Mouse (Mus musculus) forebrain, embryonic 10.5 days (tissue): ENCODE results near the gene Fbxo22. TPM values are rescaled to one million over a fixed set of nuclear protein-coding genes. Genes with fewer than 3 reads are reported as not detected.

Experiments
- DNase-seq: peaks from one replicate; pipeline ENCODE4 v3.0.0-alpha.2; 2017; ENCODE audit warnings: low spot score; ENCODE audit errors: extremely low spot score
- H3K27ac ChIP-seq: fragments of 300-500 bp; sonication (generic); 2 replicates; pipeline ENCODE4 v1.5.1; 2016; ENCODE audit warnings: mild to moderate bottlenecking
- H3K27me3 ChIP-seq: fragments of 300-500 bp; sonication (generic); 2 replicates; pipeline ENCODE4 v1.6.1; 2016; ENCODE audit warnings: mild to moderate bottlenecking; ENCODE audit not compliant: poor library complexity, severe bottlenecking
- H3K36me3 ChIP-seq: fragments of 300-500 bp; sonication (generic); replicated peaks from 2 replicates; pipeline ENCODE4 v1.6.1; 2016; ENCODE audit warnings: mild to moderate bottlenecking, moderate library complexity
- H3K4me1 ChIP-seq: fragments of 300-500 bp; sonication (generic); 2 replicates; pipeline ENCODE4 v1.6.1; 2016
- H3K4me3 ChIP-seq: fragments of 300-500 bp; sonication (generic); 2 replicates; pipeline ENCODE4 v1.5.1; 2016; ENCODE audit warnings: mild to moderate bottlenecking, moderate library complexity
- H3K9me3 ChIP-seq: fragments of 300-500 bp; sonication (generic); 2 replicates; pipeline ENCODE4 v1.6.1; 2016; ENCODE audit warnings: mild to moderate bottlenecking, moderate library complexity
- WGBS: fragments of 180-500 bp; shearing (Covaris S2); methylation state at CpG from one replicate; pipeline ENCODE4 v1.1.7; 2016; 5-methylcytosine and 5-hydroxymethylcytosine counted together
- polyA plus RNA-seq: library from polyadenylated mRNA; unstranded; fragments of >200 nt; fragmentation: Nextera tagmentation; extraction: Ambion mirVana; gene quantifications from 2 replicates; pipeline ENCODE4 v1.2.1, GENCODE M21; 2016

Fbxo22 gene
- 79.6 and 83.0 TPM in 2 replicates for polyA plus RNA-seq

DNA sequence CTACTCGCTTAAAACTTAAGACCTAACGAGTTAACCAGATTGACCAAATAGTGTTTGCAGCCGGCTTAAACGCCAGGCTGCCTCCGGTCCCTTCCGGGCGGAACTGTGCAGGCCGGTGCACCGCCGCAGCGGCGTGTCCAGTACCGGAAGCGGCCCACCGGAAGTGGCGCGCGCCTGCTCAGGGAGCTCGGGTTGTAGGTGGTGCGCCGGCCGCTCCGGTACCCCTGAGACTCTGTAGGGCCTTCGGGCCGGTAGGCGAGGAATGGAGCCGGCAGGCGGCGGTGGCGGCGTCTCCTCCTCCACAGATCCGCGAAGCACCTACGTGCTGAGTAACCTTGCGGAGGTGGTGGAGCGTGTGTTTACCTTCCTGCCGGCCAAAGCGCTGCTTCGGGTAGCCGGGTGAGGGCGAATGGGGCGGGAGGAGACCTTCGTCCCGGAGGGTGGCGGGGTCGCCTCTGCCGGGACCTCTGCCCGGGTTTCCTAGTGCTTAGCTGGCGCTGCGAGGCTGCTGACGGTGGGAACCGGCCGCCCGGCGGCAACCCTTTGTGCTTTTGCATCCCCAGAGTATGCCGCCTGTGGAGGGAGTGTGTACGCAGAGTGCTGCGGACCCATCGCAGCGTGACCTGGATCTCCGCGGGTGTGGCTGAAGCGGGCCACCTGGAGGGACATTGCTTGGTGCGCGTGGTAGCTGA, at the start of gene Fbxo22:
Gene Fbxo22 (plus strand): TSS at position 136 of the 692 bp plus-strand sequence.
- Histone ChIP-seq H3K36me3 (peaks cover 42% of the 10 kb centered on the region), H3K4me3 (peak within 1 kb of the TSS; percentile 93), H3K27me3 (no peaks in the 10 kb centered on the region), H3K4me1 (peaks cover 30% of the 10 kb centered on the region), H3K27ac (peak within 1 kb of the TSS; percentile 95), H3K9me3 (no peaks in the 10 kb centered on the region)
- under 1% methylated on average over 65 of the region's 65 CpGs for WGBS
- DNase-seq, result peak; percentile 87

DNA sequence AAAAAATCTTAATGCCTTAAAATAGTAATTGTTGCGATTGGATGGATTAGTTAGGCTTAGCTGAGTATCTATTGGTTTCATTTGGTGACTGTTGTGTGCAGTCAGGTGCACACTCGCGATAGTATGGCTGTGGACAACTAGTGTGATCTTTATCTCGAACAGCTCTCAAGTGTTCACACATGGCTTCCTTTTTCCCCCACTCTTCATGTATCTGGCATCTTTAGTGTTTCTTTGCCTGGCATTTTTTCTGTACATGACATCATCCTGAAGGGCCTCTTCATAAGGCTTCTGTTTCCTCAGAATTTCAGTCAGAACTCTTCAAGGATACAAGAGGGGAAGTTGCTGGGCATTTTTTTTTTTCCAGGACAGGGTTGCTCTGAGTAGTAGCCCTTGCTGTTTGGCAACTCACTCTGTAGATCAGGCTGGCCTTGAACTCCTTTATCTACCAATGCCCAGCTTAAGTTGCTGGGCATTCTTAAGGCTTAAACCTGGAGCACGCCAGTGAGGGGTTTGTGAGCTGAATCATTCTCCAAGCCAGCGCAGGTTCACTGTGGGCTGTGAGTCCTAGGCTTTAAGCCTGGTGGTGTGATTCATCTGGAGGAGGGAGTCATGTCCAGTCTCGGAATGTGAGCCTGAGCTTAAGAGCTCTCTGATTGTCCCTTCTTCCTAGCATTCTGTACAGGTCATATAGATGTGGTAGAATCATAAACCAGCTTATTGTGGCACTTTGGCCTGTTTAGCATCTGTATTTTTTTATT, 37.9 kb upstream of the Fbxo22 start:
- no peak for DNase-seq
- Histone ChIP-seq H3K27me3 (no peaks in the 10 kb centered on the region), H3K36me3 (peaks cover 43% of the 10 kb centered on the region), H3K4me1 (peaks cover 13% of the 10 kb centered on the region; the same call in 1 of the 2 replicates), H3K27ac (no peak overlapping the region), H3K9me3 (no peaks in the 10 kb centered on the region), H3K4me3 (no peak overlapping the region)
- 88% methylated on average over 7 of the region's 7 CpGs for WGBS

DNA sequence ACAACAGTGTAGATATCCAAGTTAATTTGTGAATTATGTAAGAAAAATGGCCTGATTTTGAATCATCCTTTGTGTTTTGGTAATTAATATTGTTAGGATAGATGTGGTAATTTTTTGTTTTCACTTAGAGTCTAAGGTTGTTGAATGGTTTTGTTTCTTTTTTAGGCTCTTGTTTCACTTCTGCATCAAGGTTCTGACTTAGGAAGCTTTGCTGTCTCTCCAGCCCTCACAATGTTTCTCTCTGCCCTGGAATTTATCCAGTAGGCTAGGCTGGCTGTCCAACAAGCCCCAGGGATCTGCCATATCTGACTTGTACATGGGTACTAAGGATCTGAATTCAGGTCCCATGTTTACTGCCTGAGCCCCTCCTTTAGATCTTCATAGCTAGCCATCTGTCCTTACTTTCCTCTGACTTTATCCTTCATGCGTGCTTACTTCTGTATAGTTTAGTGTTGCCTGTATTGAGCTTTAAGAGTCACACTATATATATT, 36.5 kb upstream of the Fbxo22 start:
- no peaks in the 10 kb centered on the region for H3K27me3 ChIP-seq

DNA sequence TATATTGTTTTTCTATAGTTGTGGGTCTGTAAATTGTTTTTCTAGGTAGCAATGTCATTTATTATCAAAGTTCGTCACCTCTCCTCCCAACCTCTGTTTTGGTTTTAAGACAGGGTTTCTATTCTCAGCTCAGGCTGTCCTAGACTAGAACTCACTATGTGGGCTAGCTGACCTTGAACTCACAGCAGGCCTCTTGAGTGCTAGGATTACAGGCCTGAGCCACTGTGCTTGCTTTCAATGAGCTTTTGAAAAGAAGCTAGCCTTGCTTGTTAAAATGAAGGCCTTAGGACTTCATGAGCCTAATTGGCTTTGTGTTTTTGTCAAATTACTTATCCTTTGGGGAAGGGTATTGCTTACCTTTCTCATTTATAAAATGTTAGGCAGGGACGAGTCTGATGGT, 34.5 kb upstream of the Fbxo22 start:
- WGBS, result 67% methylated on average over 2 of the region's 2 CpGs
- Histone ChIP-seq H3K4me3 (no peak overlapping the region), H3K9me3 (no peaks in the 10 kb centered on the region), H3K27ac (no peak overlapping the region), H3K36me3 (peaks cover 27% of the 10 kb centered on the region), H3K4me1 (peaks cover 13% of the 10 kb centered on the region; the same call in 1 of the 2 replicates), H3K27me3 (no peaks in the 10 kb centered on the region)
- DNase-seq, result no peak

More for the DNA sequence above, 36.5 kb upstream of the Fbxo22 start:
- peaks cover 13% of the 10 kb centered on the region; the same call in 1 of the 2 replicates for H3K4me1 ChIP-seq
- WGBS, result 92% methylated on average over 1 of the region's 1 CpGs
- no peak overlapping the region for H3K27ac ChIP-seq
- H3K9me3 ChIP-seq, result no peaks in the 10 kb centered on the region
- H3K4me3 ChIP-seq, result no peak overlapping the region
- peaks cover 33% of the 10 kb centered on the region for H3K36me3 ChIP-seq
- no peak for DNase-seq

DNA sequence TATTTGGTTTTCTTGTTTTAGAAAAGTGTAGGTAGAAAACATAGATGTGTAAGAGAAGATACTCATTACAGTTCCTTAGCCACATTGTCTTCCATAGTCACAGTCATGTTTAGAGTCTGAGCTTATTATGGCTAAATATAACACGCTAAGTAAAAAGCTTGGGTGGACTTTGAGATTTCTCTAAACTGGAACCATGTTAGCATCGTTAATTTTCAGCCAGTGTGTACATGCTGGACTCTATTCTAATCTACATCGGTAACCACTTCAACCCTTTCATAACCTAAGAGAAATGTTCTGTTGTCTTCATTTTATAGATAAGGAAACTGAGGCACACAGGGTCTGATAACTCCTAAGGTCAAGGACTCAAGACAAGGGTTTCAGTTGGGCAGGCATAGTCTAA, 12.8 kb upstream of the Fbxo22 start:
- Histone ChIP-seq H3K4me1 (no peaks in the 10 kb centered on the region), H3K36me3 (peaks cover 64% of the 10 kb centered on the region), H3K4me3 (no peak overlapping the region), H3K27me3 (no peaks in the 10 kb centered on the region), H3K9me3 (no peaks in the 10 kb centered on the region), H3K27ac (no peak overlapping the region)
- 96% methylated on average over 3 of the region's 3 CpGs for WGBS
- DNase-seq, result no peak

DNA sequence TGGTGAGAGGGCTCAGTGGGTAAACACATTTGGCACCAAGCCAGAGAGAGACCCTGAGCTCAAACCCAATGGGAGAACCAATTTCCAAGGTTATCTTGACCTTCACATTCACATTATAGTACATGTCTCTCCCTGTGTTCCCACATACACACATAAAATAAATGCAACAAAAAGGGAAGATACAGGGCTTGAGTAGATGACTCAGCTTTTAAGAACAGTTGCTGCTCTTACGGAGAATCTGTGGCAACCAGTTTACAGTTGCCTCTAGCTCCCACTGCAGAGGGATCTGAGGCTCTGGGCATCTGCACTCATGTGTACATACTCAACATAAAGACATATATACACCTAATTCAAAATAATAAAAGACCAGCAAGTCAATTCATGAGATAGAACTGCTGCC, 10.5 kb upstream of the Fbxo22 start:
- Histone ChIP-seq H3K36me3 (peaks cover 58% of the 10 kb centered on the region), H3K27me3 (no peaks in the 10 kb centered on the region), H3K4me3 (no peak overlapping the region), H3K4me1 (no peaks in the 10 kb centered on the region), H3K9me3 (no peaks in the 10 kb centered on the region), H3K27ac (no peak overlapping the region)
- DNase-seq, result no peak
- WGBS, result 100% methylated on average over 1 of the region's 1 CpGs

DNA sequence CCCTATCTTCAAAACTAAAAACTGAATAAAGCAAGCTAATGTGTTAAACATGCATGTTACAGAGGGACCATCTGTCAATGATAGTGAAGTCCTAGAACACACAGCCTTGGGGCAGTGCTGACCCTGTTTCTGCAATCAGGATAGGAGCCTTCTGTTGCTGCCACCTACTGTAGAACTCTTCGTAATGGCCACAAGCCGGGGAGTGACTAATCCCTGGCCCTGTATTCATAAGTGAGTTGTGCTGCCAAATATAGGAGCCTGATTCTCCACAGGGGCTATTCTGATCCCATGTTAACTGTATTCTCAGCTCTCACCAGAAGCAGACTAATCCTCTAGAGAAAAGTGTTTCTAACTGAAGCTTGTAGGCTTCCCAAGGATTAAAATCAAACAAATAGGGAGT, 9.4 kb upstream of the Fbxo22 start:
- 89% methylated on average over 2 of the region's 2 CpGs for WGBS
- Histone ChIP-seq H3K27me3 (no peaks in the 10 kb centered on the region), H3K27ac (no peak overlapping the region)

DNA sequence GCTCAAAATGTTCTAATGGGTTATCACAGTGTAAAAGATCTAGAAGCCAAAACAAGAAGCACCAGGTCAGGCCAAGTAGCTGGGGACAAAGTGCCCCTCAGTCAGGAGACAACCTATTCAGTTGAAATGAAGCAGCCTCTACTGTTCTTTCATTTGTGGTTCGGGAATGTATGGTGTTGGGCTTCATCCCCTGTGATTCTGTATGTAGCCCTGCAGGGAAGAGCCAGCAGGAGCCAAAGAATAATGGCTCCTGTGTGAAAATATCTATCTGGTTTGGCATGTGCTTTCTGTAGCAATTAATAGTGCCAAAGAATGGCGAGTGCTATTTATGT, 301 bp upstream of the Fbxo22 start:
- WGBS, result 0% methylated on average over 2 of the region's 2 CpGs
- no peak for DNase-seq

More for the DNA sequence above, 9.4 kb upstream of the Fbxo22 start:
- Histone ChIP-seq H3K9me3 (no peaks in the 10 kb centered on the region), H3K36me3 (peaks cover 56% of the 10 kb centered on the region), H3K4me3 (no peak overlapping the region), H3K4me1 (no peaks in the 10 kb centered on the region)
- DNase-seq, result no peak

DNA sequence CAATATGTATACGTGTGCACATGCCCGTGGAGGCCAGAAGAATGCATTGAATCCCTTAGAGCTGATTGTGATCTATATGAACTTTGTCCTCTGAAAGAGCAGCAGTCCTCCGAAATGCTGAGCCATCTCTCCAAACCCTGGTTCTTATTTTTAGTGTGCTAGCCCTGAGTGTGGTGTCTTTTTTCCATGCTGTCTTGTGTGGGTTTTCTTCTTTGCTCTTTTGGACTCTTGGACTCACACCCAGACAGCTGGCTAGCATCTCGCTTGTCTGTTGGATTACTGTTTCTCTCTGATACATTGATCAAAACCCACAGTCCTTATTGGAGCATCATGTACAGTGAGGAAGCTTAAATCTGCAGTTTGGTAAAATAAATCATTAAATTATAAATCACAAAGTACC, 2.9 kb downstream of the Fbxo22 start:
- H3K27me3 ChIP-seq, result no peaks in the 10 kb centered on the region
- H3K4me1 ChIP-seq, result peaks cover 30% of the 10 kb centered on the region
- no peak for DNase-seq
- no peak overlapping the region for H3K4me3 ChIP-seq
- peaks cover 55% of the 10 kb centered on the region for H3K36me3 ChIP-seq
- no peak overlapping the region for H3K27ac ChIP-seq
- H3K9me3 ChIP-seq, result no peaks in the 10 kb centered on the region
- WGBS, result 85% methylated on average over 4 of the region's 4 CpGs

More for the DNA sequence above, 301 bp upstream of the Fbxo22 start:
- Histone ChIP-seq H3K9me3 (no peaks in the 10 kb centered on the region), H3K36me3 (peaks cover 39% of the 10 kb centered on the region), H3K27ac (peak overlapping the region; percentile 95), H3K27me3 (no peaks in the 10 kb centered on the region), H3K4me3 (peak overlapping the region; percentile 93), H3K4me1 (peaks cover 30% of the 10 kb centered on the region)

DNA sequence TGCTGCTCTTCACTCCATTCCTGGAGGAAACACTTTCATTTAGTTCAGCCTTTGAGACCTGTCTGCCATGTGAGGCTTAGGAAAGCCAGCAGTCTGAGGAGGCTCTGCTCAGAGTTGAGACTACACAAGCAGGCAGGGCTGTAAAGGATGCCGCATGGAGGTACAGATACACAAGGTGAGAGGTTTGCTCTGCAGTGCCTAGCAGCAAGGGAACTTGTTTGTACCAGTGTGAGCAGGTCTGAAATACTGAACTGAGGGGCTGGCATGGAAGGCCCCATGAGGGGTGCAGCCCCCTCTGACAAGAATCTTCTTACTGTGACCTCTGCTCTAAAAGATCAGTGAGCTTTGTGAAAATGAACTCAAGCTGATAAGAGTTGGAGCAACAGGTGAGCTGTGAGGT, 4.7 kb downstream of the Fbxo22 start:
- Histone ChIP-seq H3K27ac (no peak overlapping the region), H3K36me3 (peaks cover 69% of the 10 kb centered on the region), H3K27me3 (no peaks in the 10 kb centered on the region), H3K4me3 (no peak overlapping the region), H3K9me3 (no peaks in the 10 kb centered on the region), H3K4me1 (peaks cover 24% of the 10 kb centered on the region)
- WGBS, result 97% methylated on average over 1 of the region's 1 CpGs
- DNase-seq, result no peak

DNA sequence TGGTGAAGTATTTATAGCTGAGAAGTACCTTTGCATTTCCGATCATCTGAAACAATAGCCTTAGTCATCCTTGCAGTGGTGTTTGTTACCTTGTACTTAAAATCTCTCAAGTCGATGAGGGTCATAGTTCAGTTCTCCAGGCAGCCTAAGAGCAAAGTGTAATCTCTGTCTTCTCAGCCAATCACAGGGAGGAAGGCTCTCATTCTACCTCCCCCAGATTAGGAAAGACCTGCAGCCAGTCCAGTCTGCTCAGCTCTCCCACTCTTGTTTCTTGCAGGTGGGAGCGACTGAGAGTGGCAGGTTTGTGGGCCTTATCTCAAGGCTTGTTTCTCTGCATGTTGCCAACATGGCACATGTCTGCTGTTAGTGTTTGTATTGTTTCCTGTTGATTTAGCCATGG, 6.3 kb downstream of the Fbxo22 start:
- H3K36me3 ChIP-seq, result peaks cover 85% of the 10 kb centered on the region
- no peaks in the 10 kb centered on the region for H3K27me3 ChIP-seq
- no peak overlapping the region for H3K27ac ChIP-seq
- DNase-seq, result no peak
- WGBS, result 94% methylated on average over 3 of the region's 3 CpGs
- H3K4me3 ChIP-seq, result no peak overlapping the region
- no peaks in the 10 kb centered on the region for H3K9me3 ChIP-seq
- H3K4me1 ChIP-seq, result peaks cover 11% of the 10 kb centered on the region

DNA sequence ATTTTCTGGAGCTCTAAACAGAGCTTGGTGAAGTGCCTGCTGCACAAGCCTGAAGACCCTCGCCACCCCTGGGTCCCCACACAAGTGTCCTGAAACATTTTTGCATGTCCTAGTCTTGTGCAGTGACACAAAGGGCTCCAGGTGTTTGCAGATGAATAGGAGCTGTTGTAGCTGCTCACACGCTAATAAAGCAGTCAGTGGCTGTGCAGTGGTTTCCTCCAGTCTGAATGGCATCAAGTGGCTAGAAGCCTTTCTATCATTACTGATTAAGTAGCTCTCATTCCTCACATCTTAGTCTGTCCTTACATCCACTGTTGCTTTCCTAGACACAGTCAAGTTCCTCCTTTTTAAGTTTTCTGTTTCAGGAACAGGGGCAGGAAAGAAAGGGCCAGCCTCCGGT, 6.9 kb downstream of the Fbxo22 start:
- 90% methylated on average over 3 of the region's 3 CpGs for WGBS
- H3K9me3 ChIP-seq, result no peaks in the 10 kb centered on the region
- DNase-seq, result no peak
- no peak overlapping the region for H3K4me3 ChIP-seq
- H3K27ac ChIP-seq, result no peak overlapping the region
- no peaks in the 10 kb centered on the region for H3K27me3 ChIP-seq
- peaks cover 5% of the 10 kb centered on the region for H3K4me1 ChIP-seq
- peaks cover 91% of the 10 kb centered on the region for H3K36me3 ChIP-seq

DNA sequence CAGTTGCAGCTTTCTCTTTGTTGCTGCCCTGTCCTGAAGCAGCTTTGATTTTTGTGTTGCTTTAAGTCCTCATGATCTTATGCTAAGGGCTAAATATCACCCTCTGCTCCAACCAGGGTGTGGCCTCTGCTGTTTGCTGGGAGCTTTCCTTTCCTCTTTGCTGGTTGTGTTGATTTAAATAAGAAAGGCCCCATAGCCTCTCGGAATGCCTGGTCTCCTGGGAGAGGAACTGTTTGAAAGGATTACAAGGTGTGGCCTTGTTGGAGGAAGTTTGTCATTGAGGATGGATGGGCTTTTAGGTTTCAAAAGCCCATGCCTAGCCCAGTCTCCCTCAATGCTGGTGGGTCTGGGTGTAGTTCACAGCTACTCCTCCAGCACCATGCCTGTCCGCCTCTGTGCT, 7.4 kb downstream of the Fbxo22 start:
- Histone ChIP-seq H3K4me3 (no peak overlapping the region), H3K36me3 (peaks cover 94% of the 10 kb centered on the region), H3K27ac (no peak overlapping the region), H3K4me1 (peaks cover 5% of the 10 kb centered on the region), H3K9me3 (no peaks in the 10 kb centered on the region), H3K27me3 (no peaks in the 10 kb centered on the region)
- WGBS, result 80% methylated on average over 2 of the region's 2 CpGs
- no peak for DNase-seq
